Mouse (Mus musculus) cerebellum, postnatal 36 days (tissue): ENCODE data around the gene Alkbh2.

Experiments
- DNase-seq, 2 experiments: peaks; one replicate each; pipeline ENCODE4 v3.0.0; 2021 to 2022; ENCODE audit warnings: mixed read lengths in 2 of 2

Gene Alkbh2

DNA sequence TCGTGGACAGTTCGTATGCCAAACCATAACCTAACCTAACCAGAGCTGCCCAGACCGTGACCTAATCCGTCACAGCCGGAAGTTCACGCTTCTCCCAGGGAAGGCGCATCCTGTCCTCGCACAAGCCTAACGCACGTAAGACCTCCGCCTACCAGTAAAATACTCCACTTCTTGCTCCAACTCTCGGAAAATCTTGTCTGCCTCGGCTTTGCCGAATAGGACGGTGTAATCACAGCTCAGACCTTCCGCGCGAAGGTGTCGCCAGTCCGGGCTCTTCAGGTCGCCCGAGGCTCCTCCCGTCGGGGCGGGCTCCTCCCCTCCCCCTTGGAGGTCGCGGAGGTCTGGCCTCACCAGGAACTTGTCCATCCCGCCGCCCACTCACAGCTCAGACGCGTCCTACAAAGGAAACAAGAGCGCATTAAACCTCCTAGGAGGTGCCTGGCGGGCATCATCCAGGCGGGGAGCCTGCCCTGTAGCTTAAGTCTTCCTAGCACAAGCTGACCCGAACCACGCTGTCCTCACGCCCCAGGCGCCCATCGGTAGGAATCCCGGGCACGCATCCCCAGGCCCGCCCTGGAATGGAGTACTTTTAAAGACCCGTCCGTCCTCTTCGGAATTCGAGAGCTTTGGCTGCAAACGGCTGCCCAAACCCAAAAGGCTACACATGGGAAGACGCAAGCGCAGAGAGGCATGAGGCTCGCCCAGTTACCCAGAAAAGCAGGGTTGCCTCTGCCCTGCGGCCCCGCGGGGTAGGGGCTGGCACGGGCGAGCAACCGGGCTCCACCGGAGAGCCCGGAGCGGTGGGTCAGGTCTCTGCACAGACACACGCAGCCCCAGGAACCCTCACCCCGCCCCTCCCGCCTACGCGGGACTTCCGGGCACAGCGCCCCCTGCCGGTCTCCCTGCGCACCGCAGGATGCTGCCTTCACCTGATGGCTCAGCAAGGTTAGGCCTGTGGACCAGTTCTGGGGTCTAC, at the start of gene Alkbh2:
Gene Alkbh2 (minus strand): TSS at position 845 of the 976 bp plus-strand sequence.
- DNase-seq: peak; percentile 85 to 86

DNA sequence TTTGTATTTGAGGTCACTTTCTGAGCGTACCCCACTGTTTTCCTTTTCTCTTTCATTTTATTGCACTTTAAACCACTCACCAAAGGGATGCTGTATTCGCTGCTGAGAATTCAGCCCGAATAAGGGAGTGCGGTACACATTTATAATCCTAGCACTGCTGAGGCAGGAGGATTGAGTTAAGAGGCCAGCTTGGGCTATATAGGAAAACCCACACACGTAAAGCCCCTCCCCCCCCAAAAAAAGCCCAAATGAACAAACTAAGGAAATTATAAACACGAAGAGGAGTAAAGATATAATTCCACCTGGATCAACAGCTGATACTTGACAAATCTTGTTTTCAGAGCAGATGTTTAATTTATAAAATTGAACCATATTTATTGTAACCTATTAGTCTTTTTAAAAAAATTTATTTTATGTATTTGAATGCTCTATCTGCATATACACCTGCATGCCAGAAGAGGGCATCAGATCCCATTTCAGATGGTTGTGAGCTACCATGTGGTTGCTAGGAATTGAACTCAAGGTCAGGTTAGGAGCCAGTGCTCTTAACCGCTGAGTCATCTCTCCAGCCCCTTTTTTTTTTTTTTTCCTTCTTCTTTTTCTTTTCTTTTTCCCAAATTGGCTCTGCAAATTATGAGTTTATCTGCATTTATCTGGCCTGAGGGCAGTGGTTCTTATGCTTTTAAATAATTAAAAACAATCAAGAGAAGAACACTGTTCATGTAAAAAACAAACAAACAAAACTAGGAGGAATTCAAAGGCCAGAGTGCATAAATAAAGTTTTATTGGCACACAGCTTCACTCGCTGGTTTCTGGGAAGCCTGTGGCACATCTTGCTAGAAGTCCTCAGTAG, 48.8 kb upstream of the Alkbh2 start:
- DNase-seq: no peak

DNA sequence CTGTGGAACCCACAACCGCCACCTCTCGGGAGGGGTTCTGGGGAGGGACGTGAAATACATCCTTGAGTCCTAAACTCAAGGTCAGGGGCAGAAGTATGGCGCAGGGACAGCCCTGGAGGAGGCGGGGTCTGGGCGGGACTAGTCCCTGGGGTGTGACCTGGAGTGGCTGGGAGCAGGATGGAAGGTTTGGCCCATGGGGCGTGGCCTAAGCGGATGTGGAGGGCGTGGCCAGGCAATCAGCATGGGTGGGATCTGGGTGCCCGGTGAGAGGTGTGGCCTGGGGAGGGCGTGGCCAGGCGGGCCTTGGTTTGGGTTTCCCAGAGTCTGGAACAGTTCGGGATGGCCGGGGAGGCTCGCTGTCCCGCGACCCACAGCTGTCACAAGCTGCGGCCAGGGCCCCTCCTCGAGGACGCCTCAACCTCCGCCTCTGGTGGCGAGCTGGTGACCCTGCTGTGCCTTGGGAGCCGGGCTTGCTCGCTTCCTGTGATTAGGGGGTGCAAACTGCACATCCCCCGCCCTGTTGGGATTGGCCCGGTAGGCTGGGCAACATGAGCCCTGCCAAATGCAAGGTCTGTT, 47.7 kb upstream of the Alkbh2 start:
- peak; percentile 27 to 61 for DNase-seq

DNA sequence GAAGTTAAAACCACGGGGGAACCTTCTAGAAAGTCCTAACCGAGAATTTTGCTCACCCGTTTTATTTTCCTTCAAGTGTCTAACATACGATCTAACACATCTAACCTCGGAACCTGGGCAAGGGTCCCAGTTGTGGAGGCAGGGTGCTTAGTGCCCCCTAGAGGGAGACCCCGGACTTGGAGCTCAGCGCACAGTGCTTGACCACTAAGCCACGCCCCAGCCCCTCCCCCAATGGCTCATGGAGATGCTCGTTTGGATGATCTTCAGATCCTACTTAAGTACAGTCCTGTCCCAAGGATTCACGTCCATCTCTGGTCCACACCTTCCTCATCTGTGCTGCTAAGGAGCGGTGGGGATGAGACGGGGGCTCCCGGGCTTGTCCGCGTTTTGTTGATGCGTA, 46.6 kb upstream of the Alkbh2 start:
- DNase-seq: peak in 1 of 2 experiments; percentile 22

DNA sequence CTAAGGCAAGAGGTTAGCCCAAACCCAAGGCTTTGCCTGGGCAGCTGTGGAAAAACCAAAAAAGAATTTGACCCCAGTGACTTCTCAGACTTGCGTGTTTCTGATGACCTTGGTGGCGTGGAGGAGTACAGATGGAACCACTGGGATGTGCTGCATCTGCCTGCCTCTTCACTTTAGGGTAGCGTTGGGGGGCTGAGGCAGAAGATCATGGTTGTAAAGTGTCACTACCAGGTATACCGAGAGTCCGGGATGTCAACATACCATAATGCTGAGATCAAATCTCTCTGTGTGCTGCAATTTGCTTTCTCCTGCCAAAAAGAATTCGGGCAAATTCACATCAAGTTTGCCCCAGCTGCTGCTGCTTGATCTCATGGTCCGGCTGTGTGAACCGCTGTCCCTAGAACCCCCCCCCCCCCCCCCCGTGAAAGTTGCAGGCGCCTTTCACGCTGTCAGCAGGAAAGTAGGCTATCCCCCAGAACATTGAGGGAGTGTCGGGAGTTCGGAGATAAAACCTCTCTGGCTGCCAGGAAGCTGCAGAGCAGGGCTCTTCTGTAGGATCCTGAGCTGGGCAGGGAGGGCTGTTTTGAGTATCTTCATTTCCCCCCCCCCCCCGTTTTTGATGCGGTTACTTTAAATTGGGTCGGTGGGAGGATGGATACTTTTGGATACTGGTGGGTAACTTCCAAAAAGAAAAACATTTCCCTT, 46.0 kb upstream of the Alkbh2 start:
- DNase-seq: no peak

DNA sequence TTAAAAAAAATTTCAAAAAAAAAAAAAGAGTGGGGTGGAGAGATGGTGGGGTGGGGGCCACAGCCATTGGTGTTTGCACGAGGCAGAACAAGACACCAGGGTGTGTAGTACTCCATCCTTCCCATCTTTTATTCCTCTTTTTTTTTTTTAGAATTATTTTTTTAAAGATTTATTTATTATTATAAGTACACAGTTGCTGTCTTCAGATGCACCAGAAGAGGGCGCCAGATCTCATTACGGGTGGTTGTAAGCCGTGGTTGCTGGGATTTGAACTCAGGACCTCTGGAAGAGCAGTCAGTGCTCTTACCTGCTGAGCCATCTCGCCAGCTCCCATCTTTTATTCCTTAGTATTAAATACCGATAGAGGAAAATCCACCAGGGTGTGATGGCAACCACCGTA, 45.4 kb upstream of the Alkbh2 start:
- DNase-seq: no peak

DNA sequence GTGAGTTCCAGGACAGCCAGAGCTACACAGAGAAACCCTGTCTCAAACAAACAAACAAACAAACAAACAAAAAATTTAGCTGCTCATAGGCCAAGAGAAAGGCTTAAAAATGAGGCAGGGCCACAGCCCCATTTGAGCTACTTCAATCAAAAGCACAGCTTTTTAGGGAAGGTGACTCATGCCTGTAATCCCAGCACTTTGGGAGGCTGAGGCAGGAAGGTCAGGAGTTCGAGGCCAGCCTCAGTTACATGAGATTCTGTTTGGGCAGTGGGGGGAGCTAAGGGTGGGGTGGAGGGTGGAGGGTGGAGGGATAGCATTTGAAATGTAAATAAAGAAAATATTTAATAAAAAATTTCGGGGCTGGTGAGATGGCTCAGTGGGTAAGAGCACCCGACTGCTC, 44.9 kb upstream of the Alkbh2 start:
- DNase-seq: no peak

DNA sequence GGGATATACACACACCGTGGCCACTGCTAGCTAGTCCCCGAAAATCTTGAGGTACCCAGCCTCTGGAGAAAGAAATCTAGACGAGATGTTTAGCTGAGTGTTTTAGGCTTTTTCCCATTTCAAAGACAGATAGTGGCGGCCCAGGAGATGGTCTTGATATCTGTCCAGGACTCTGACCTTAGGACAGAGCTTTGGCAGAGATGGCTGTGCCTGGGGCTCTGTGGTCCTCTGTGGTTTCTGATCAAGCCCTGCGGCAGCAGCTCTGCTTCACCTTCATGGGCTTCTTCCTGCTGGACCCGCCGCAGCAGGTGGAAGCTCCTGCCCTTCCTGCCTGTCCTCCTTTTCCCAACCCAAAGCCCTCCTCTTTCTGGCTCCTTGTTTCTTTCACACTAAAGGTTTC, 42.3 kb upstream of the Alkbh2 start:
- no peak for DNase-seq

DNA sequence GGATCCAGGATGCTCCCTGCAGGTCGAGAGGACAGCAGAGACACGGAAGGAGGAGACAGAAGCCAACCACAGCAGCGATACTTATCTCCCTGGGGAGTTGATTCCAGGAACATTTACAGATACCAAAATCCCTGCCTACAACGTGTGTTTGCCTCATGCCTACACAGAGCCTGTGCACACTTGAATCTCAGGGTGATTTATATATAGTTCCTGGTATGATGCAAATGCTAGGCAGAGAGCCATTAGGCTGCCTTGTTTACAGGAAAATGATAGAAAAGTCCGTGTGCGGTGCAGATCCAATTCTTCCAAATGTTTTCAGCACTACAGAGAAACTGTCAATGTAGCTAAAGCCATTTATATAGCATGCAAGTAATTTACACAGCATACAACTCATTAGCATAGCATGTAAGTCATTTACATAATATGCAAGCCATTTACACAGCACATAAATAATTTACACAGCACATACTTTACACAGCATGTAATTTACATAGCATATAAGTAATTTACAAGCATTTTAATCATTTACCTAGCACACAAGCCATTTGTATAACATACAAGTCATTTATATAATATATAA, 35.2 kb upstream of the Alkbh2 start:
- DNase-seq: no peak

DNA sequence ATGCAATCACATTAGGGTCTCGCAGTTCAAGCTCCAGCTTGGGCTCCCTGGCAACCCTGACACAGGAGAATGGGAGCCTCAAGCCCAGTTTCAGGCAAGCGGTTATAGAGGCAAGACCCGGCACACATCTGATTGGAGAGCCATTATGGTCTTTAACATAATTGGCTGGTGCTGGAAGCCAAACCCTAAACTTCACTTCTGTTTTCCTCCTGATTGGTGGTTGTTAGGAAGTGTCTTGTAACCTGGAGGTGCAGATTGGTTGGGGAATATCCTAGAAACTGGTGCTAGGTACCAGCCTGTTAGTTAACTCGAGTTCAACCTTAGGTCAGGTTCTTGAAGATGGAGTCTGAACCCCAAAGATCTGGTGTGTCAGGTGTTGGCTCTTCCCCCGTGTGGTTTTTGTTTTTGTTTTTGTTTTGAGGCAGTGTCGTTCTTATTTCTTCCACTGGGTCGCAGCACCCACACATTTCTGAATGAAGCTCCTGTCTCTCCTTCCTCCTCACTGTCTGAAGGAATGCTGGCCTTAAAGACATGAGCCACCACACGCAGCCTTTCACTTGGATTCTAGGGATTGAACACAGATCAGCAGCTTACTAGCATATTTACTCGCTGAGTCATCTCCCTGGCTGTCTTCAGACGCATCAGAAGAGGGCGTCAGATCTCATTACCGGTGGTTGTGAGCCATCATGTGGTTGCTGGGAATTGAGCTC, 34.2 kb upstream of the Alkbh2 start:
- no peak for DNase-seq

DNA sequence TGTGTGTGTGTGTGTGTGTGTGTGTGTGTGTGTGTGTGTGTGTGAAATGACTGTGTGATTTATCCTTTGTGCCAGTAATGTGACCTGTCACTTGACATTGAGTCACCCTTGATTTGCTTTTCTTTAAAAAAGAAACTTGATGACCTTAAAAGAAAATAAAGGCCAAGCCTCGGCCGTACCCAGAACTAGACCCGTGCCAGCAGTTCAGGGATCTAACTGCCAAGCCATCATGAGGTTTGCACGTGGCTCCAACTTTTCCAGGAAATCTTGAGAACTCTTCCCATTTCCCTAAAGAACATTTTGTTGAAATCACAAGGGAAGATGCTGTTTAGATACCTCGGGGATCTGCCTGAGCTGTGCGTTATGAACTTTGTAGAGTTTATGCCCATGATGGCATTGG, 33.4 kb upstream of the Alkbh2 start:
- DNase-seq: no peak

DNA sequence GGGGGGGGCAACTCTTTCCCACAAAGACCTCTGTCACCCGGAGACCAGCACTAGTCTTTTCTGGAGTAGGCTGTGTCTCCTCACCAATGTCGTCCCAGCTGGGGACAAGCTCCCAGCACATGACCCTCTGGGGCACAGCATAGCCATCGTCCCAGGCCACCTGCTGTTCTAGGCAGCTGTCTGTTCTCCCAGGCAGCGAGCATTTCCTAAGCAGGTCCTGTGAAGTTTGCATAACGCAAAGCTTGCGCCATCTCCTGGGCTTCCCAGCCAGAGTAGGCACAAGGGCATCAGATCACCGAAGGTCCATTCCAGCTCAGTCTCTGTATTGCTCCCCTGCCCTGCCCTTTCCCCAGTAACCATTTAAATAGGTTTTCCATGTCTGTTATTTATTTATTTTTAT, 29.2 kb upstream of the Alkbh2 start:
- no peak for DNase-seq

DNA sequence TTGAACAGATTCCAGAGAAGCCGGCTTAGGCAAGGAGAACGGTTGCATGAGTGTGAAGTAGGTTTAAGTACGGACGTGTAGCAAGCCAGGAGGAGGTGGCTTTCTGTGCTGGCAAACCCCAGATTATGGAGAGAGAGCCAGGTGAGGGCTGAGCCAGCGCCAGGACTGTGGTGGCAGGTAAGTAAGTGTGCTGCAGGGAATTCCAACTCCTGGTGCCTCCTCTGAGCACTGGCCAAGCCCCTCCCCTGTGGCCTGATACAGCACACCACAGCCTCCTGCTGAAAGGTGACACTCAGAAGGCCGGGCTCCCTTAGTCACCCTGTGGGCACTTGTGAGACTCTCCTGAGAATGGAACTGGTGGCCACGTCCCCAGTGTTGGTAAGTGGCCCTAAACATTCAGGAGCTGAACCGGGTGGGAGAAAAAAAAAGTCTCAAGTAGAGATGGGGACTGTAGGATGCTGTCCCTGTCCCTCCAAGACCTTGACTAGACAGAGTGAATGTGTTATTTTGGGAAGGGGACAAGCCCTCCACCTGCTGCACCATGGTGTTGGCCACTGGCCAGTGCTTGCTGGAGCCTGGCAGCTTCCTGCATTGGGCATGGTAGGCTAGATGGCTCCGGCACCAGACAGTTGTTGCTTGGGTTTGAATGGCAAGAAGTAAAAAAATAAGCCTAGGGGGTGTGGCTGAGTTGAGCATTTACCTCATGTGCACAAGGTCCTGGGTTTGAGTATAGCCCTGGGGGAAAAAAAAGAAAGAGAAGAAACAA, 27.3 kb upstream of the Alkbh2 start:
- DNase-seq: no peak

DNA sequence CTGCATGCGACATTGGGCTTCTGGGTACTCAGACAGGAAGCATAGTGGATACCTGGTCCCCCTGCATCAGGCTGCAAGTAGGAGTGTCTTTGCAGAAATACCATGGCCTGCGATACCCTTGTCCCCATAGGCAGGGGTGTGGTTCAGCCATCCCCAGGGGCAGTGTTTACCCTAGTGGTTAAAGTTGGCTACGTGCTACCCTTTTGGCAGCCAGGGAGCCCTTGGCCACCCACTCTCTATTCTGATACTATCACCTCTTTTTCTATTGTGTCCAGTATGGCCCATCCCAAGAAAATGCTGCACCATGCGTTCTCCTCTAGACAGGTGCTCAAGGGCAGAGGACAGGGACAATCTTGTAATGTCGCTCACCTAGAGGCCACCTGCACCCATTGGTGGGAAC, 26.7 kb upstream of the Alkbh2 start:
- no peak for DNase-seq

DNA sequence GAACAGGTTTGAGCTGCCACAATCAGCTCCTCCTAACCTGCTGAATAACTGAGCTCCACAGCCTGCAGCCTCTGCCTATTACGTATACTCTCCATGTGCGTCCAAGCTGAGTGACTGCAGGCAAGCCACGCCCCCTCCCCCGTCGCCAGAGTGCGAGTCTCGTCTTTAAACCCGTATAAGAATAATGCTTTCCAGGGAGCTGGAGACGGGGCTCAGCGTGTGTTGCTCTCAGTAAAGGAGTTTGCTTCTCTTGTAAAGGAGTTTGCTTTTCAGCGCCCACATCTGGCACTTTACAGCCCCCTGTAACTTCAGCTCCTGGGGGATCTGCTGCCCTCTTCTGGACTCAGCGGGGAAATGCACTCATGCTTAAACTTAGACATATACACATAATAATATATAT, 25.5 kb upstream of the Alkbh2 start:
- no peak for DNase-seq

DNA sequence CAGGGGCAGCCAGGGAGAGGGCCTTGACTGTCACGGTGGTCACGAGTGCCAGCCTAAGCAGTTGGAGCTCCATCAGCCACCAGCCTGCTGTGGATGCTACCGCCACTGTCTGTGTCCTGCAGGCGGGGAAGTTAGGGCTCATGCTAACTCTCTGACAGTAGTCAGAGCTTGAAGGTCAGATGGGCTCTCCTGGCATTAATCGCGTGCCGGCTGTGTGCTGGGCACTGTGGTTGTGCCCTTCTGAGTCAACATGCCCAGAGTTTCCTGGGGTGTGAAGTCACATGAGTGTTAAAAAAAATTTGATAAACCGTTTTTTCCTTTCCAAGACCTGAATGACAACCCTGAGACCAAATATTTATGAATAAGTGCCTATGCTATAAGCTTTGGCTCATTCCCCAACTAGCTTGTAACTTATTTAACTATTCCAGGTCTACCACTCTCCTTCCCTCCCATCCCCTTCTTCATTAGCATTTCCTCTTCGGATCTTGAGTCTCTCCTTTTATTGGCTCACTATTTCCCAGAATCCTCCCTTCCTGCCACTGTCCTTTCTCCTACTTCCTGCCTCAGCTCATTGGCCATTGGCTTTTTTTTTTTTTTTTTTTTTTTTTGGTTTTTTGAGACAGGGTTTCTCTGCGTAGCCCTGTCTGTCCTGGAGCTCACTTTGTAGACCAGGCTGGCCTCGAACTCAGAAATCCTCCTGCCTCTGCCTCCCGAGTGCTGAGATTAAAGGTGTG, 24.5 kb upstream of the Alkbh2 start:
- no peak for DNase-seq

DNA sequence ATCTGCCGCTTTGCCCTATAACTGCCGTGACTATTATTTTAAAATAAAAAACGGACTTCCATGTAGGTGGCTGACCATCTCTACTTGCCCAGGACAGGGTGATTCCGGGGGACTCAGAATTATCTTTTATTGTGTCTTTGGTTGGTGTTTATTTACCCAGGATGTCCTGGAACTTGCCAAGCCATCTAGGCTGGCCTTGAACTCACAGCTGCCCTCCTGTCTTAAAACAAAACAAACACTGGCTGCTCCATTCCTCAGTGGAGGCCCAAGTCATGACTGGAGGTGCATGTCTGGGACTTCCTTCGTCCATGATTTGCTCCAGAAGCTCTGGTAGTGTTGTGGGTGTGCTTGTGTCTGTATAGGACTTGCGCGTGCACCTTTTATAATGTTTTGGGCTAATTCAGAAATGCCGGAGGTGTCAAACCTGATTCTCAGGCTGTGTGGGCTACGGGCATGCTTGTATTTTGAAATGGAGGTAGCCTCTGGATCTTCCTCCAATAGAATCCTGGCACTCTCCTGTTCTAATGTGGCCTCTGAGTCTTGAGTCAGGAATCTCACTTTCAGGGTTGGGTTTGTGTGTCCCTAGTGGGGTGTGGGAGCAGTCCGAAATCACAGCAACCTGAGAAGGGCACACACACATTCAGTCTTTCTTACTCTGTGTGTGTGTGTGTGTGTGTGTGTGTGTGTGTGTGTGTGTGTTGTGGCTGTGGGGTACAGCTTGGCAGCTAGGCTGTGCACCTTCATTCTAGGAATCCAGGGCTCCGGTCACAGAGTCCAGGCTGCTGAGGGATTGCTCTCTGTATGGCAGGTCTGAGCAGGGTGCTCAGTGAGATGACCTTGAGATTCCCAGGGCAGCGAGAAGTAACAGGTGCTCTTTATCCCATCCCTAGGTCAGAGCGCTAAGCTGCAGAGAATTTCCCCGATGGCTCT, 19.3 kb upstream of the Alkbh2 start:
- DNase-seq: no peak

DNA sequence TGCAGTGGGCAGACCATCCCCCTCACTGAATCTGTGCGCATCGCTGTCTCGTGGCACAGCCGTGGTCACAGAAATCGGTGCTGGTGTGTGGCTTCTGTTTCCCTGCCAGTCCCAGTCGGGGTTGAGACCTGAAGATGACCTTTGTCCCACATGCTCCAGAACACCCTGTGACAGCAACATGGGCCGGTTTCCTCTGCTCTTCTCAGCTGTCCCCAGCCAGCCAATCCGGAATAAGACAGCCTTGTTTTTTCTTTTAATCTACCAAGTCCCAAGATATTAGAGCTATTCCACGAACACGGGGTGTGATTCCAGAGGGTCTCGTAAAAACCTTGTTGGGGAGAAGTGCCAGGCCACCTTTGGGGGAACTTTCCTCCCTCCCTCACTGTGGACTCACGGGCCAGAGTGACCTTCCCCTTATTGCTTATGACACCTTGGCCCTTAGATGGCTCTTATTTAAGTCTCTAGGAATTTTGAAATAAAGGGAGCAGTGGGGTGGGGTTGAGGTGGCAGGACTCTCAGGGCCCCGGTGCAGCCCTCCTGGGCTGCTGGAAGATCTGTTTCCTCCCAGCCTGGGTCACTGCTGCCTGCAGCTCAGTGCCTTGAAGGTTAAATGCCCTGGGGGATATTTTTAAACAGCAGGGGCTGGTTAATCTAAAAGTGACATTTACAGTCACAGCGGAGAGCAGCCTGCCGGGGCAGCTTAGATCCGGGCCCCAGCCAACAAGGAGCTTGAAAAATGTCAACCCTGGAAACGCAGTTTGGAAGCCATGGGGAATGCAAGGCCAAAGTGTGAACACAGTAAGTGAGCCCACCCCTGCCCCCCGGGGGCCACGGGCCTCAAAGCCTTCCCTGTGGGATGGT, 18.2 kb upstream of the Alkbh2 start, which contains the start of gene Acacb:
Gene Acacb (plus strand): TSS at position 508 of the 861 bp plus-strand sequence.
- no peak for DNase-seq
